Mouse (Mus musculus) megakaryocyte, embryonic 14.5 days (primary cell): ENCODE data around the gene Slc19a1. TPM values are rescaled to one million over a fixed set of nuclear protein-coding genes. Genes with fewer than 3 reads are reported as not detected.

Experiments used
- H3K27me3 ChIP-seq: replicated peaks from 2 replicates; pipeline ENCODE3; 2012; ENCODE audit warnings: inconsistent platforms
- H3K36me3 ChIP-seq: replicated peaks from 2 replicates; pipeline ENCODE3; 2012; ENCODE audit warnings: low read length, inconsistent platforms, mixed read lengths
- H3K4me1 ChIP-seq: 2 replicates; pipeline ENCODE4 v1.6.1; 2012; ENCODE audit warnings: inconsistent platforms
- H3K4me3 ChIP-seq: replicated peaks from 2 replicates; pipeline ENCODE3; 2012; ENCODE audit warnings: moderate library complexity, mild to moderate bottlenecking, inconsistent platforms
- H3K9me3 ChIP-seq: 2 replicates; pipeline ENCODE4 v1.6.1; 2012; ENCODE audit warnings: inconsistent platforms
- FLI1 ChIP-seq: IDR thresholded peaks from 2 replicates; pipeline ENCODE4 v1.6.1; 2012; ENCODE audit warnings: low read length, inconsistent platforms, mixed read lengths
- GATA1 ChIP-seq: IDR thresholded peaks from 3 replicates; pipeline ENCODE4 v1.6.1; 2012; ENCODE audit warnings: mixed read lengths, low read length, inconsistent platforms, borderline replicate concordance
- polyA plus RNA-seq: library from polyadenylated mRNA; stranded (reverse); fragments of >175 nt; gene quantifications from 2 replicates; pipeline ENCODE4 v1.2.3, GENCODE M21; 2012; ENCODE audit warnings: low replicate concordance; ENCODE audit not compliant: insufficient read depth

Slc19a1 gene
- 13.0 and 16.3 TPM in 2 replicates for polyA plus RNA-seq

GRCm38 (mm10) chr10:77031768-77032375, at the start of gene Slc19a1:
TSS of gene Slc19a1 (plus strand) at chr10:77032241.
- peaks cover 25% of the 10 kb centered on the region for H3K27me3 ChIP-seq
- peaks cover 42% of the 10 kb centered on the region for H3K4me1 ChIP-seq
- peaks cover 14% of the 10 kb centered on the region for H3K9me3 ChIP-seq
- TF ChIP-seq FLI1 (no peak), GATA1 (no peak)
- peak within 1 kb of the TSS; percentile 96 for H3K4me3 ChIP-seq
- H3K36me3 ChIP-seq = peaks cover 10% of the 10 kb centered on the region

GRCm38 (mm10) chr10:76988586-76988985, 43.5 kb upstream of the Slc19a1 start:
- Histone ChIP-seq H3K4me3 (no peak overlapping the region), H3K4me1 (no peaks in the 10 kb centered on the region), H3K36me3 (no peaks in the 10 kb centered on the region), H3K9me3 (no peaks in the 10 kb centered on the region), H3K27me3 (peaks cover 17% of the 10 kb centered on the region)
- TF ChIP-seq FLI1 = no peak

GRCm38 (mm10) chr10:76992456-76992855, 39.6 kb upstream of the Slc19a1 start:
- Histone ChIP-seq H3K4me1 (no peaks in the 10 kb centered on the region), H3K36me3 (no peaks in the 10 kb centered on the region), H3K27me3 (peaks cover 9% of the 10 kb centered on the region), H3K4me3 (no peak overlapping the region), H3K9me3 (no peaks in the 10 kb centered on the region)
- no peak for TF ChIP-seq FLI1
- TF ChIP-seq GATA1 = no peak

DNA sequence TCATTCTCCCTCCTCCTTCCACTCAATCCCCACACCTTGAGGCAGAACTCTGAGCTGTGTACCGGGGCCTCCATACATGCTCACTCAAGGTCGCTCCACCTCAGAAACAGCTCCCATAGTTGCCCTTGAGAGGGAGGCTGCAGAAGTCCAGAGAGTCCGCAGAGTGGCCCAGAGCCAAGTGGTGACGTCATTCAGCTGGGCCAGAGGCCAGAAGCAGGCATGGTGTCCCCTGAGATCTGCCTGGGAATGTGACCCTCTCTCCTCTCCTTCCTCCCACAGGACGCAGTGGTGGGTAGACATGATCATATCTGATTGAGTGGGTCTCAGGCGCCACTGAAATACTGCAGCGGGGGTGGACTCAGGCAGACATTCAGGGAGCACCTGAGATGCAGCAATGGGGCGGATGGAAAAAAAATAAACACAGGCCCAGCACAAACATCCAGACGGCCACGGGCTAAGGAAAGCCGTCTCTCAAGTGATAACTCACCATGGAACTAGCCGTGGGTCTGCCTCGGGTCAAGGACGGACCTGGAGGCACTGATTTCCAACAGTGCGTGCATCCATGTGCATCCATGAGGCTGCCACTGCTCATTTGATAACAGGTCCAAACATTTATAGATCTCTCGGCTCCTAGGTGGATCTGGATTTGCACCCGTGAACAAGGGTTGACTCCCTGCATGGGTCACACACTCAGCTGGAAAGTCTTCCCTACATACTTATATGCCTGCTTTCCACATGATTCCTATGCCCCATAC, 34.1 kb upstream of the Slc19a1 start:
- Histone ChIP-seq H3K9me3 (peaks cover 21% of the 10 kb centered on the region), H3K27me3 (peaks cover 6% of the 10 kb centered on the region), H3K4me3 (no peak overlapping the region), H3K36me3 (no peaks in the 10 kb centered on the region), H3K4me1 (no peaks in the 10 kb centered on the region)
- TF ChIP-seq GATA1 (no peak), FLI1 (no peak)

DNA sequence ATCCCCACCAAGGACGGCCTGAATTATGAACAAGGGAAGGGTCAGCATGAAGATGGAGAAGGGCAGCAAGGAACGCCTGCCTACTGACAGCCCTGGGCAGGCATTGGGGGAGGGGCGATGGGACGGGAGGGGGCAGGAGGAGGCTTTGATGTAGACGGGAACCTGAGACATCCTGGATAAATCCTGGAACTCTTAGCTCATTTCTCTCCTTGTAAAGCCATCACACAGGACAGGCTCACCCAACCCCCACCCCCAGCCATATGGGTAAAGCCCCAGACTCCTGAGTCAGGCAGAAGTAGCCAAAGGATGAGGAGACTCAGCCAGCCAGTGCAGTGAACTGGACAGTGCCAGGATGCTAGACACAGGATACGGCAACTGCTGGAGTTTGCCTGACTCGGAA, 27.1 kb upstream of the Slc19a1 start:
- Histone ChIP-seq H3K9me3 (peaks cover 18% of the 10 kb centered on the region), H3K4me3 (no peak overlapping the region), H3K27me3 (peaks cover 17% of the 10 kb centered on the region), H3K4me1 (no peaks in the 10 kb centered on the region), H3K36me3 (no peaks in the 10 kb centered on the region)
- TF ChIP-seq GATA1 (no peak), FLI1 (no peak)

DNA sequence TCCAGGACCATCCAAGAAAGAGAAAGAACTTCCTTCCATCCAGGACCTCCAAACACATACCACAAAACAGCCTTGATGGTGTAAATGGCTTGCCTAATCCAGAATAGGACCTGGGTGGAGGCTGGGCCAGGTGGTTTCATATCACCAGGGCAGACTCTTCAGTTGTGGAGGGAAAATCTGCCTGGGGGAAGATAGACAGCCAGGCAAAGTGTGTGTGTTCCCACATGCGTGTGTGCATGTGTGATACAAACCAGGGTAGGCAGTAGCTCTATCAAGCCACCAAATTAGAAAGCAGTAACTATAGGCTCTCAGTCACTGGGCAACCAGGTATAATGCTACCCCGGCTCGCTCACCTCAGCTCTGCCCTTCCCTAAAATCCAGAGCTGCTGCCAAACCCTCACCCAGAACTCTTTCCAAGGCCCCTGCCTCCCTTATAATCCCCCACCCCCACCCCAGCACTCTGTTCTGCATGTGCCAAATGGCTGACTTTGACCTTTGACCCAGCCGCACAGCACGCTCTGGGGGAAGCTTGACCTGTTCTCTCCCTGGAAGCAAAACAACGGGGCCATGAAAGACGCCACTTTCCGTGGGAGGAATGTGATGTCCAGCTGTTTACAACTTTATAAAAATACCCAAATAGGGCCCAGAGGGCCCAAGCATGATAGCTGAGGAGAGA, 24.5 kb upstream of the Slc19a1 start:
- no peak for TF ChIP-seq GATA1
- TF ChIP-seq FLI1 = no peak
- H3K27me3 ChIP-seq = peaks cover 17% of the 10 kb centered on the region
- H3K4me1 ChIP-seq = no peaks in the 10 kb centered on the region
- peaks cover 3% of the 10 kb centered on the region; the same call in 1 of the 2 replicates for H3K9me3 ChIP-seq
- H3K4me3 ChIP-seq = no peak overlapping the region
- no peaks in the 10 kb centered on the region for H3K36me3 ChIP-seq

GRCm38 (mm10) chr10:77008109-77008561, 23.9 kb upstream of the Slc19a1 start:
- no peak overlapping the region for H3K4me3 ChIP-seq
- peaks cover 17% of the 10 kb centered on the region for H3K27me3 ChIP-seq
- peaks cover 3% of the 10 kb centered on the region; the same call in 1 of the 2 replicates for H3K9me3 ChIP-seq
- no peaks in the 10 kb centered on the region for H3K36me3 ChIP-seq
- H3K4me1 ChIP-seq = no peaks in the 10 kb centered on the region
- TF ChIP-seq FLI1 (no peak), GATA1 (no peak)

- H3K4me1 ChIP-seq = no peaks in the 10 kb centered on the region
- TF ChIP-seq FLI1 (no peak), GATA1 (no peak)
- H3K9me3 ChIP-seq = no peaks in the 10 kb centered on the region
- no peak overlapping the region for H3K4me3 ChIP-seq
- no peaks in the 10 kb centered on the region for H3K36me3 ChIP-seq
- peaks cover 17% of the 10 kb centered on the region for H3K27me3 ChIP-seq
These were observed 23.3 kb upstream of the Slc19a1 start for GRCm38 (mm10) chr10:77008698-77009097.

- Histone ChIP-seq H3K4me3 (no peak overlapping the region), H3K4me1 (no peaks in the 10 kb centered on the region), H3K9me3 (0 out of 2 replicates have a peak, but pooled peaks cover 9% of the 10 kb centered on the region), H3K36me3 (no peaks in the 10 kb centered on the region), H3K27me3 (peaks cover 21% of the 10 kb centered on the region)
- TF ChIP-seq FLI1 (no peak), GATA1 (no peak)
These were observed 20.4 kb upstream of the Slc19a1 start for GRCm38 (mm10) chr10:77011681-77012080.

DNA sequence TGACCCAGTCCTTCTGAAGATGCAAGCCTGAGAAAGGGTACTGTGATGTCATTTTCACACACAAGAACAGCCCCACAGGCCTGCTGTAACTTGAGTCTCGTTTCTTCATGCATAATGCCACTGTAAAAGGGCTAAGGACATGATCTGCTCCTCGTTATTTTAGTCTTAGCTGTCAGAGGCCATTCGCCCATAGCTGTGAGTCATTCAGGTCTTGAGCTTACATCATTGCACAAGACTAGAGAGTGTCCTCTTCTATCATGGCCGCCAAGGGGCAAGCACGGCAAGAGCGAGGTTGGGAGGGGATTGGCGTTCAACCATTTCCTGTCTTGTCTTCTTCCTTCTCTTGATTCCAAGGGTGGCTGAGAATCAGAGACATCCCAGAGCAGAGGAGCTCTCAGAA, 16.0 kb upstream of the Slc19a1 start:
- no peak overlapping the region for H3K4me3 ChIP-seq
- H3K9me3 ChIP-seq = 0 out of 2 replicates have a peak, but pooled peaks cover 9% of the 10 kb centered on the region
- TF ChIP-seq GATA1 (no peak), FLI1 (no peak)
- H3K27me3 ChIP-seq = peaks cover 45% of the 10 kb centered on the region
- peaks cover under 1% of the 10 kb centered on the region for H3K4me1 ChIP-seq
- no peaks in the 10 kb centered on the region for H3K36me3 ChIP-seq

DNA sequence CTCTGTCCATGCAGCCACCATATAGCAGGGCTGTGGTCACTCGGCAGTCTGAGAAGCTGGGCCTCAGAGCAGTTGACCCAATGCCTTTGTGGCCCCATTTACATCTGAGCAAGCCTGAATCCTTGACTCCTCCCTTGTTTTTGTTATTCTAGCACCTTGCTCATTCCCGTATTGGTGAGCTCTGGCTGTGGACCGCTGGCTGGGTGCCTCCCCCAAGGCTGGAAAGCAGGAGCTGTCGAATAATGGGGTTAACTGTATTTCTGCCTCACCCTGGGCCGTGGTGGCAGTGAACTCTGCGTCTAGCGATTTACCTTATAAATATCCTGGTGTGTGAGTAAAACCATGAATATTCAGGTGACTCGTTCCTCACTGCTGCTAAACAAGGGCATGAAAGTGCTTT, 15.5 kb upstream of the Slc19a1 start:
- Histone ChIP-seq H3K4me1 (peaks cover 5% of the 10 kb centered on the region), H3K9me3 (0 out of 2 replicates have a peak, but pooled peaks cover 9% of the 10 kb centered on the region), H3K4me3 (no peak overlapping the region), H3K27me3 (peaks cover 45% of the 10 kb centered on the region), H3K36me3 (no peaks in the 10 kb centered on the region)
- no peak for TF ChIP-seq GATA1
- TF ChIP-seq FLI1 = no peak
